Mouse (Mus musculus): ENCODE data around the gene Smtn.

Gene Smtn

GRCm38 (mm10) chr11:3547047-3547446, 6.6 kb upstream of the Smtn start:
- no peak for DNase-seq (ENCODE audit: low spot score in 2 of 2)

GRCm38 (mm10) chr11:3546242-3546562, 5.8 kb upstream of the Smtn start:
- DNase-seq (ENCODE audit: low spot score in 2 of 2): no peak

GRCm38 (mm10) chr11:3545531-3546241, 5.3 kb upstream of the Smtn start:
- DNase-seq (ENCODE audit: low spot score in 2 of 2): no peak

- DNase-seq (ENCODE audit: low spot score in 2 of 2): no peak
Observed at GRCm38 (mm10) chr11:3544409-3544808, 4.0 kb upstream of the Smtn start.

GRCm38 (mm10) chr11:3543001-3543400, 2.6 kb upstream of the Smtn start:
- DNase-seq (ENCODE audit: low spot score in 2 of 2): peak in 1 of 2 experiments; percentile 43

GRCm38 (mm10) chr11:3541932-3542331, 1.5 kb upstream of the Smtn start:
- no peak for DNase-seq (ENCODE audit: low spot score in 2 of 2)

GRCm38 (mm10) chr11:3539826-3540196, 601 bp downstream of the Smtn start:
- no peak for DNase-seq (ENCODE audit: low spot score in 2 of 2)

GRCm38 (mm10) chr11:3539111-3539825, 1.1 kb downstream of the Smtn start:
- DNase-seq (ENCODE audit: low spot score in 2 of 2): peak; percentile 78 to 90

GRCm38 (mm10) chr11:3538341-3538740, 2.1 kb downstream of the Smtn start:
- no peak for DNase-seq (ENCODE audit: low spot score in 2 of 2)

GRCm38 (mm10) chr11:3537711-3538110, 2.7 kb downstream of the Smtn start:
- no peak for DNase-seq (ENCODE audit: low spot score in 2 of 2)

GRCm38 (mm10) chr11:3536745-3537333, 3.6 kb downstream of the Smtn start:
- no peak for DNase-seq (ENCODE audit: low spot score in 2 of 2)

- no peak for DNase-seq (ENCODE audit: low spot score in 2 of 2)
Observed at GRCm38 (mm10) chr11:3536082-3536481, 4.3 kb downstream of the Smtn start.

GRCm38 (mm10) chr11:3535406-3535986, 4.9 kb downstream of the Smtn start:
- DNase-seq (ENCODE audit: low spot score in 2 of 2): peak; percentile 80 to 81

- no peak for DNase-seq (ENCODE audit: low spot score in 2 of 2)
Observed at GRCm38 (mm10) chr11:3534956-3535355, 5.5 kb downstream of the Smtn start.

- no peak for DNase-seq (ENCODE audit: low spot score in 2 of 2)
Observed at GRCm38 (mm10) chr11:3533406-3533932, 6.9 kb downstream of the Smtn start.

- DNase-seq (ENCODE audit: low spot score in 2 of 2): no peak
Observed at GRCm38 (mm10) chr11:3532101-3532931, 8.1 kb downstream of the Smtn start.

GRCm38 (mm10) chr11:3531634-3532033, 8.8 kb downstream of the Smtn start:
- no peak for DNase-seq (ENCODE audit: low spot score in 2 of 2)

GRCm38 (mm10) chr11:3530731-3531130, 9.7 kb downstream of the Smtn start:
- no peak for DNase-seq (ENCODE audit: low spot score in 2 of 2)

GRCm38 (mm10) chr11:3529476-3530252, 10.7 kb downstream of the Smtn start:
- DNase-seq (ENCODE audit: low spot score in 2 of 2): no peak

GRCm38 (mm10) chr11:3528208-3528607, 12.2 kb downstream of the Smtn start:
- DNase-seq (ENCODE audit: low spot score in 2 of 2): no peak

GRCm38 (mm10) chr11:3527766-3528165, 12.6 kb downstream of the Smtn start:
- no peak for DNase-seq (ENCODE audit: low spot score in 2 of 2)
